Mouse (Mus musculus) heart, embryonic 13.5 days (tissue): ENCODE data around the gene Kcna3. TPM values are rescaled to one million over a fixed set of nuclear protein-coding genes. Genes with fewer than 3 reads are reported as not detected.

Source experiments
- ATAC-seq: fragments of 200-750 bp; cut with Nextera tagmentation; 2 replicates; pipeline ENCODE4 v1.8.0; 2017; ENCODE audit warnings: moderate TSS enrichment; ENCODE audit not compliant: insufficient number of reproducible peaks, low FRiP score, low TSS enrichment; ENCODE audit errors: extremely low read depth
- H3K27ac ChIP-seq: fragments of 300-500 bp; sonication (generic); replicated peaks from 2 replicates; pipeline ENCODE4 v1.5.1; 2015; ENCODE audit warnings: moderate library complexity, mild to moderate bottlenecking, inconsistent platforms
- H3K27me3 ChIP-seq: fragments of 300-500 bp; sonication (generic); replicated peaks from 2 replicates; pipeline ENCODE4 v1.6.1; 2015; ENCODE audit warnings: mild to moderate bottlenecking, inconsistent platforms
- H3K36me3 ChIP-seq: fragments of 300-500 bp; sonication (generic); 2 replicates; pipeline ENCODE4 v1.6.1; 2015; ENCODE audit warnings: mild to moderate bottlenecking, inconsistent platforms
- H3K4me1 ChIP-seq: fragments of 300-500 bp; sonication (generic); 2 replicates; pipeline ENCODE4 v1.6.1; 2015; ENCODE audit warnings: inconsistent platforms
- H3K4me2 ChIP-seq: fragments of 300-500 bp; sonication (generic); 2 replicates; pipeline ENCODE4 v1.6.1; 2015; ENCODE audit warnings: inconsistent platforms, mild to moderate bottlenecking, moderate library complexity
- H3K4me3 ChIP-seq: fragments of 300-500 bp; sonication (generic); 2 replicates; pipeline ENCODE4 v1.5.1; 2015; ENCODE audit warnings: moderate library complexity, mild to moderate bottlenecking, inconsistent platforms
- H3K9ac ChIP-seq: fragments of 300-500 bp; sonication (generic); 2 replicates; pipeline ENCODE4 v1.6.1; 2015; ENCODE audit warnings: inconsistent platforms, mild to moderate bottlenecking, moderate library complexity
- H3K9me3 ChIP-seq: fragments of 300-500 bp; sonication (generic); 2 replicates; pipeline ENCODE4 v1.6.1; 2016; ENCODE audit warnings: inconsistent platforms
- WGBS: fragments of 180-500 bp; shearing (Covaris S2); methylation state at CpG from one replicate; pipeline ENCODE4 v1.1.7; 2015; ENCODE audit warnings: mixed read lengths; 5-methylcytosine and 5-hydroxymethylcytosine counted together
- polyA plus RNA-seq: library from polyadenylated mRNA; unstranded; fragments of >200 nt; fragmentation: Nextera tagmentation; extraction: Ambion mirVana; gene quantifications from 2 replicates; pipeline ENCODE4 v1.2.1, GENCODE M21; 2015

Gene Kcna3
- polyA plus RNA-seq, 1 experiment from 2014 or later: 0.90 TPM

GRCm38 (mm10) chr3:107036458-107037039 is 580 bp downstream of the Kcna3 start:
- Histone ChIP-seq H3K4me1 (peaks cover 21% of the 10 kb centered on the region), H3K36me3 (no peaks in the 10 kb centered on the region), H3K9me3 (no peaks in the 10 kb centered on the region), H3K27ac (no peak overlapping the region), H3K27me3 (peaks cover 35% of the 10 kb centered on the region), H3K4me2 (peak overlapping the region; percentile 98), H3K4me3 (peak overlapping the region; percentile 69), H3K9ac (peak overlapping the region; percentile 83)
- under 1% methylated on average over 52 of the region's 55 CpGs for WGBS
- ATAC-seq: 0 out of 2 replicates have a peak, but pooled peaks have one; percentile 5

GRCm38 (mm10) chr3:107037105-107037504 is 1.1 kb downstream of the Kcna3 start:
- Histone ChIP-seq H3K9ac (no peak overlapping the region; the same call in 1 of the 2 replicates), H3K4me3 (peak overlapping the region; percentile 69), H3K4me2 (peak overlapping the region; percentile 98), H3K36me3 (no peaks in the 10 kb centered on the region), H3K27me3 (peaks cover 35% of the 10 kb centered on the region), H3K9me3 (no peaks in the 10 kb centered on the region), H3K27ac (no peak overlapping the region), H3K4me1 (peaks cover 16% of the 10 kb centered on the region)
- 41% methylated on average over 12 of the region's 12 CpGs for WGBS
- ATAC-seq: no peak

GRCm38 (mm10) chr3:107037536-107038155 is 1.7 kb downstream of the Kcna3 start:
- Histone ChIP-seq H3K9me3 (no peaks in the 10 kb centered on the region), H3K9ac (no peak overlapping the region), H3K27me3 (peaks cover 35% of the 10 kb centered on the region), H3K36me3 (no peaks in the 10 kb centered on the region), H3K27ac (no peak overlapping the region), H3K4me1 (peaks cover 14% of the 10 kb centered on the region), H3K4me2 (peak overlapping the region; percentile 98), H3K4me3 (peak overlapping the region; percentile 69)
- WGBS: 72% methylated on average over 16 of the region's 16 CpGs
- ATAC-seq: no peak

- no peaks in the 10 kb centered on the region for H3K9me3 ChIP-seq
- ATAC-seq: no peak
- H3K4me2 ChIP-seq: peak overlapping the region; percentile 98
- H3K4me3 ChIP-seq: no peak overlapping the region
- peaks cover 14% of the 10 kb centered on the region for H3K4me1 ChIP-seq
- H3K9ac ChIP-seq: no peak overlapping the region
- H3K36me3 ChIP-seq: no peaks in the 10 kb centered on the region
- WGBS: 80% methylated on average over 6 of the region's 6 CpGs
- H3K27ac ChIP-seq: no peak overlapping the region
- peaks cover 35% of the 10 kb centered on the region for H3K27me3 ChIP-seq
These were observed 2.2 kb downstream of the Kcna3 start for GRCm38 (mm10) chr3:107038156-107038536.

GRCm38 (mm10) chr3:107038661-107039223 is 2.8 kb downstream of the Kcna3 start:
- Histone ChIP-seq H3K27ac (no peak overlapping the region), H3K9ac (no peak overlapping the region), H3K4me3 (no peak overlapping the region), H3K4me1 (peaks cover 14% of the 10 kb centered on the region), H3K9me3 (no peaks in the 10 kb centered on the region), H3K4me2 (peak overlapping the region; percentile 9; the same call in 1 of the 2 replicates), H3K27me3 (peaks cover 35% of the 10 kb centered on the region), H3K36me3 (no peaks in the 10 kb centered on the region)
- no peak for ATAC-seq
- 43% methylated on average over 10 of the region's 10 CpGs for WGBS

- no peaks in the 10 kb centered on the region for H3K36me3 ChIP-seq
- no peak overlapping the region for H3K9ac ChIP-seq
- H3K27me3 ChIP-seq: peaks cover 31% of the 10 kb centered on the region
- no peak for ATAC-seq
- H3K4me1 ChIP-seq: peaks cover 14% of the 10 kb centered on the region
- H3K4me2 ChIP-seq: no peak overlapping the region
- H3K27ac ChIP-seq: no peak overlapping the region
- no peak overlapping the region for H3K4me3 ChIP-seq
- no peaks in the 10 kb centered on the region for H3K9me3 ChIP-seq
These were observed 3.3 kb downstream of the Kcna3 start for GRCm38 (mm10) chr3:107039306-107039705.

- no peak overlapping the region for H3K27ac ChIP-seq
- 74% methylated on average over 3 of the region's 3 CpGs for WGBS
- H3K4me3 ChIP-seq: no peak overlapping the region
- no peak for ATAC-seq
- H3K9me3 ChIP-seq: no peaks in the 10 kb centered on the region
- H3K36me3 ChIP-seq: no peaks in the 10 kb centered on the region
- peaks cover 14% of the 10 kb centered on the region for H3K4me1 ChIP-seq
- H3K9ac ChIP-seq: no peak overlapping the region
- peaks cover 25% of the 10 kb centered on the region for H3K27me3 ChIP-seq
- no peak overlapping the region for H3K4me2 ChIP-seq
These were observed 4.4 kb downstream of the Kcna3 start for GRCm38 (mm10) chr3:107040408-107040807.

GRCm38 (mm10) chr3:107041718-107042117 is 5.7 kb downstream of the Kcna3 start:
- Histone ChIP-seq H3K4me1 (peaks cover 8% of the 10 kb centered on the region), H3K4me2 (no peak overlapping the region), H3K9ac (no peak overlapping the region), H3K36me3 (no peaks in the 10 kb centered on the region), H3K27ac (no peak overlapping the region), H3K9me3 (no peaks in the 10 kb centered on the region), H3K4me3 (no peak overlapping the region), H3K27me3 (peaks cover 20% of the 10 kb centered on the region)
- 74% methylated on average over 1 of the region's 1 CpGs for WGBS
- ATAC-seq: no peak

GRCm38 (mm10) chr3:107061468-107061867 is 25.5 kb downstream of the Kcna3 start:
- 77% methylated on average over 1 of the region's 1 CpGs for WGBS
- H3K9me3 ChIP-seq: no peaks in the 10 kb centered on the region
- H3K27me3 ChIP-seq: no peaks in the 10 kb centered on the region
- H3K36me3 ChIP-seq: no peaks in the 10 kb centered on the region
- H3K4me3 ChIP-seq: no peak overlapping the region
- H3K9ac ChIP-seq: no peak overlapping the region
- H3K4me2 ChIP-seq: no peak overlapping the region
- H3K4me1 ChIP-seq: no peaks in the 10 kb centered on the region
- ATAC-seq: no peak
- H3K27ac ChIP-seq: no peak overlapping the region

- no peaks in the 10 kb centered on the region for H3K4me1 ChIP-seq
- no peak overlapping the region for H3K27ac ChIP-seq
- H3K4me2 ChIP-seq: no peak overlapping the region
- H3K4me3 ChIP-seq: no peak overlapping the region
- no peak overlapping the region for H3K9ac ChIP-seq
- H3K9me3 ChIP-seq: no peaks in the 10 kb centered on the region
- no peaks in the 10 kb centered on the region for H3K27me3 ChIP-seq
- 48% methylated on average over 1 of the region's 1 CpGs for WGBS
- no peak for ATAC-seq
- H3K36me3 ChIP-seq: no peaks in the 10 kb centered on the region
These were observed 26.8 kb downstream of the Kcna3 start for GRCm38 (mm10) chr3:107062771-107063170.

GRCm38 (mm10) chr3:107065510-107066095 is 29.6 kb downstream of the Kcna3 start:
- H3K4me2 ChIP-seq: no peak overlapping the region
- H3K27me3 ChIP-seq: no peaks in the 10 kb centered on the region
- ATAC-seq: no peak
- no peak overlapping the region for H3K9ac ChIP-seq
- no peaks in the 10 kb centered on the region for H3K9me3 ChIP-seq
- no peaks in the 10 kb centered on the region for H3K36me3 ChIP-seq
- H3K27ac ChIP-seq: no peak overlapping the region
- 68% methylated on average over 6 of the region's 6 CpGs for WGBS
- no peaks in the 10 kb centered on the region for H3K4me1 ChIP-seq
- no peak overlapping the region for H3K4me3 ChIP-seq
